Mouse (Mus musculus): ENCODE data around the gene Ssr1.

DNA sequence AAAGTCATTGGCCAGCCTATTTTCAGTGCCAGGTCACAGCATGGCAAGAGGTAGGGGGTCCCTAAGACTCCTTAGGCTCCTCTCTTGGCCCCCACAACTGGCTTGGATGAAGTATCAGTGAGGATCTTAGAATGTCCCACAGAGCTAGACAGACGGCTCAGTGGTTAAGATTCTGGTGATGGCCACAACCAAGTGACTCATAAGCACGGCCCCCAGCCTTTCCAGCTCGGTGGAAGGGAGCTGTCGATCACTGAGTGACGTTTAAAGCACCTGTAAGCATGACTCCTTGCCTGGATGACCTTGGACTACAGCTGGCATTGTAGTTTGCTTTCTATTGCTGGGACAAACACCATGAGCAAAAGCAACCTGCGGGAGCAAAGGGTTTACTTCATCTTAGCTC, 41.0 kb downstream of the Ssr1 start:
- TF ChIP-seq CTCF (IDR thresholded peaks at IDR 0.05; ENCODE audit: insufficient read depth, low read depth, low read length) (no peak), POLR2A (IDR thresholded peaks at IDR 0.05; ENCODE audit: insufficient read depth, low read depth, low read length) (no peak)

All from olfactory bulb, adult 2 months (tissue).